Mouse (Mus musculus) liver, adult 2 months (tissue): ENCODE data around the gene Slc17a8.

ENCODE experiments used
- CTCF ChIP-seq: fragments of 200-500 bp; IDR thresholded peaks from 2 replicates; pipeline ENCODE4 v1.5.1; 2011; ENCODE audit warnings: low read depth, low read length, control low read depth
- POLR2A ChIP-seq: fragments of 200-500 bp; IDR thresholded peaks from 2 replicates; pipeline ENCODE4 v1.6.1; 2011; ENCODE audit warnings: low read length, control low read depth; ENCODE audit not compliant: insufficient read depth; ENCODE audit errors: extremely low read depth

GRCm38 (mm10) chr10:89635018-89635417 lies 14.0 kb upstream of the Slc17a8 start:
- TF ChIP-seq CTCF, result peak; percentile 80
- TF ChIP-seq POLR2A, result no peak
